Mouse (Mus musculus) thymus, adult 2 months (tissue): ENCODE results near the gene Gtf3a.

Experiments used
- CTCF ChIP-seq: fragments of 200-500 bp; IDR thresholded peaks from 2 replicates; pipeline ENCODE4 v1.5.1; 2012; ENCODE audit warnings: mild to moderate bottlenecking, control low read depth, low read length, moderate library complexity, borderline replicate concordance; ENCODE audit not compliant: control insufficient read depth, poor library complexity, insufficient read depth; ENCODE audit errors: extremely low read depth
- POLR2A ChIP-seq: fragments of 200-500 bp; IDR thresholded peaks from 2 replicates; pipeline ENCODE4 v1.6.1; 2012; ENCODE audit warnings: mild to moderate bottlenecking, low read length, control low read depth, moderate library complexity; ENCODE audit not compliant: control insufficient read depth, poor library complexity, insufficient read depth; ENCODE audit errors: extremely low read depth

GRCm38 (mm10) chr5:146956678-146957077 is 8.2 kb downstream of the Gtf3a start:
- TF ChIP-seq CTCF: no peak
- TF ChIP-seq POLR2A: no peak
